Mouse (Mus musculus): Measurements from ENCODE around the gene Taf5l. TPM values are rescaled to one million over a fixed set of nuclear protein-coding genes. Genes with fewer than 3 reads are reported as not detected.

The Taf5l gene
- polyA plus RNA-seq, 1 experiment: 15.7 TPM

GRCm38 (mm10) chr8:123990277-123991049 is 30.7 kb downstream of the Taf5l start:
- TF ChIP-seq CTCF (IDR thresholded peaks at IDR 0.05; ENCODE audit: low read depth, low read length) (no peak), POLR2A (IDR thresholded peaks at IDR 0.05; ENCODE audit: borderline replicate concordance, low read depth, low read length) (no peak)
- Histone ChIP-seq H3K27ac (ENCODE audit: insufficient read depth, low read depth, low read length) (no peak overlapping the region), H3K4me1 (ENCODE audit: control insufficient read depth, insufficient read depth, low read length) (no peaks in the 10 kb centered on the region), H3K4me3 (ENCODE audit: insufficient read depth, low read length) (no peak overlapping the region)

- TF ChIP-seq POLR2A (IDR thresholded peaks at IDR 0.05; ENCODE audit: borderline replicate concordance, low read depth, low read length) (no peak), CTCF (IDR thresholded peaks at IDR 0.05; ENCODE audit: low read depth, low read length) (no peak)
- Histone ChIP-seq H3K4me3 (ENCODE audit: insufficient read depth, low read length) (no peak overlapping the region), H3K27ac (ENCODE audit: insufficient read depth, low read depth, low read length) (no peak overlapping the region), H3K4me1 (ENCODE audit: control insufficient read depth, insufficient read depth, low read length) (peaks cover under 1% of the 10 kb centered on the region; the same call in 1 of the 2 replicates)
These were observed 32.1 kb downstream of the Taf5l start for GRCm38 (mm10) chr8:123989128-123989527.

- H3K4me1 ChIP-seq (ENCODE audit: control insufficient read depth, insufficient read depth, low read length): peaks cover 4% of the 10 kb centered on the region; the same call in 1 of the 2 replicates
- no peak overlapping the region for H3K27ac ChIP-seq (ENCODE audit: insufficient read depth, low read depth, low read length)
- no peak overlapping the region for H3K4me3 ChIP-seq (ENCODE audit: insufficient read depth, low read length)
- TF ChIP-seq CTCF (IDR thresholded peaks at IDR 0.05; ENCODE audit: low read depth, low read length) (no peak), POLR2A (IDR thresholded peaks at IDR 0.05; ENCODE audit: borderline replicate concordance, low read depth, low read length) (no peak)
These were observed 32.6 kb downstream of the Taf5l start for GRCm38 (mm10) chr8:123988605-123989038.

- TF ChIP-seq POLR2A (IDR thresholded peaks at IDR 0.05; ENCODE audit: borderline replicate concordance, low read depth, low read length) (peak; percentile 53; the same call in 1 of the 2 replicates), CTCF (IDR thresholded peaks at IDR 0.05; ENCODE audit: low read depth, low read length) (no peak)
- H3K4me1 ChIP-seq (ENCODE audit: control insufficient read depth, insufficient read depth, low read length): peaks cover 22% of the 10 kb centered on the region
- H3K27ac ChIP-seq (ENCODE audit: insufficient read depth, low read depth, low read length): peak within 1 kb of the TSS; percentile 60
These were observed 38.3 kb downstream of the Taf5l start, which contains the start of gene Abcb10 for GRCm38 (mm10) chr8:123982826-123983400. Gene Abcb10 (minus strand): TSS chr8:123983122.

GRCm38 (mm10) chr8:123982291-123982793 is 38.9 kb downstream of the Taf5l start:
- Histone ChIP-seq H3K27ac (ENCODE audit: insufficient read depth, low read depth, low read length) (0 out of 2 replicates have a peak overlapping the region, but pooled peaks have one; percentile 27), H3K4me1 (ENCODE audit: control insufficient read depth, insufficient read depth, low read length) (peaks cover 23% of the 10 kb centered on the region), H3K4me3 (ENCODE audit: insufficient read depth, low read length) (peak overlapping the region; percentile 95)
- TF ChIP-seq POLR2A (IDR thresholded peaks at IDR 0.05; ENCODE audit: borderline replicate concordance, low read depth, low read length) (no peak), CTCF (IDR thresholded peaks at IDR 0.05; ENCODE audit: low read depth, low read length) (no peak)

More at GRCm38 (mm10) chr8:123982826-123983400, 38.3 kb downstream of the Taf5l start, which contains the start of gene Abcb10:
- H3K4me3 ChIP-seq (ENCODE audit: insufficient read depth, low read length): peak within 1 kb of the TSS; percentile 95

GRCm38 (mm10) chr8:123981674-123982073 is 39.5 kb downstream of the Taf5l start:
- Histone ChIP-seq H3K27ac (ENCODE audit: insufficient read depth, low read depth, low read length) (no peak overlapping the region), H3K4me3 (ENCODE audit: insufficient read depth, low read length) (0 out of 2 replicates have a peak overlapping the region, but pooled peaks have one; percentile 2), H3K4me1 (ENCODE audit: control insufficient read depth, insufficient read depth, low read length) (peaks cover 23% of the 10 kb centered on the region)
- no peak for TF ChIP-seq POLR2A (IDR thresholded peaks at IDR 0.05; ENCODE audit: borderline replicate concordance, low read depth, low read length)
- no peak for TF ChIP-seq CTCF (IDR thresholded peaks at IDR 0.05; ENCODE audit: low read depth, low read length)

GRCm38 (mm10) chr8:123980239-123980638 is 41.0 kb downstream of the Taf5l start:
- Histone ChIP-seq H3K27ac (ENCODE audit: insufficient read depth, low read depth, low read length) (no peak overlapping the region), H3K4me3 (ENCODE audit: insufficient read depth, low read length) (no peak overlapping the region), H3K4me1 (ENCODE audit: control insufficient read depth, insufficient read depth, low read length) (peaks cover 23% of the 10 kb centered on the region)
- TF ChIP-seq POLR2A (IDR thresholded peaks at IDR 0.05; ENCODE audit: borderline replicate concordance, low read depth, low read length) (no peak), CTCF (IDR thresholded peaks at IDR 0.05; ENCODE audit: low read depth, low read length) (no peak)

GRCm38 (mm10) chr8:123978926-123979325 is 42.3 kb downstream of the Taf5l start:
- TF ChIP-seq POLR2A (IDR thresholded peaks at IDR 0.05; ENCODE audit: borderline replicate concordance, low read depth, low read length) (no peak), CTCF (IDR thresholded peaks at IDR 0.05; ENCODE audit: low read depth, low read length) (no peak)
- Histone ChIP-seq H3K4me3 (ENCODE audit: insufficient read depth, low read length) (no peak overlapping the region), H3K27ac (ENCODE audit: insufficient read depth, low read depth, low read length) (no peak overlapping the region), H3K4me1 (ENCODE audit: control insufficient read depth, insufficient read depth, low read length) (peaks cover 20% of the 10 kb centered on the region)

GRCm38 (mm10) chr8:123978166-123978838 is 42.9 kb downstream of the Taf5l start:
- no peak overlapping the region for H3K27ac ChIP-seq (ENCODE audit: insufficient read depth, low read depth, low read length)
- H3K4me1 ChIP-seq (ENCODE audit: control insufficient read depth, insufficient read depth, low read length): peaks cover 16% of the 10 kb centered on the region
- TF ChIP-seq POLR2A (IDR thresholded peaks at IDR 0.05; ENCODE audit: borderline replicate concordance, low read depth, low read length) (no peak), CTCF (IDR thresholded peaks at IDR 0.05; ENCODE audit: low read depth, low read length) (no peak)
- no peak overlapping the region for H3K4me3 ChIP-seq (ENCODE audit: insufficient read depth, low read length)

Data from bone marrow macrophage, adult 2 months (primary cell).